Mouse (Mus musculus): ENCODE measurements at regions not wholly inside any gene's neighbourhood (a gene's known extent, or its start where the extent isn't known, plus 50 kb on each side); places are given as distances from the start of the nearest gene placed in this dataset.
A peak's percentile ranks its signal among the peaks of the same experiment; 100 is the strongest.

DNA sequence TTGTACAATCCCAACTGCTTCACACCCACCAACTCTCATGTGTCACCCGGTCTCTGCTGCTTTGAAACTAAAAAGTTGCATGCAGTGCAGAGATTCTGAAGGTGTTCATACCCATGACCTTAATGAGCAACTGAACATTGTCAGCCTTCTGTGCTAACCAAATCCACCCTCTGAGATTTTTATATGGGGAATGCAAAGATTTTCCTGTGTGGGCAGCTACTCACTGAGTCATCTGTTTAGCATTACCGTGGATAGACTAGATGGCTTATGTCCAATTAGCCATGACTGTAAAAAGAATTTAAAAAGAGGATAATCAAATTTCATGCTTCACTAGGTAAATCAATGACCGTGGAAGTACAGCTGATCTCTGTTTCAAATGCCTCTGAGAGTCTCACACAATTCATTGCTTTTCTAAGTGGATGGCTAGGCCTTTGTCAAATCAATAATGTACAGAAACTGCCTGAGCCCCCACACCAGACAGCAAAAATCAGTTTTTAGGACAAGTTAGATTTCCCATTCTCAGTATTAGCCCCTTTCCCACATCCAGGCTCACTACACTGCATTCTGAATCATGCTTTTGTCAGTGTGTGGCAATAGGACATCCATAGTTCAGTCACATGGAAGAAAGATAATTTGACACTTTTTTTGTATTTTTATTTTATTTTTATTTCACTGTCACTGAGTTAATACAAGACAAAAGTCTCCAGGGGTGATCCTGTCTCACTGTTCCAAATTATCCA lies 781.8 kb upstream of the Ins1 start:
- DNase-seq (ENCODE audit: low spot score), result peak; percentile 3

All from embryo, embryonic 10 days (tissue).